Mouse (Mus musculus): ENCODE measurements at regions not wholly inside any gene's neighbourhood (a gene's known extent, or its start where the extent isn't known, plus 50 kb on each side); places are given as distances from the start of the nearest gene placed in this dataset.

GRCm38 (mm10) chr5:126944861-126945260 lies 296.7 kb upstream of the Tmem132c start:
- no peak for TF ChIP-seq CTCF (IDR thresholded peaks at IDR 0.05; ENCODE audit: low read depth)
- no peak for TF ChIP-seq EP300 (IDR thresholded peaks at IDR 0.05; ENCODE audit: low read depth)
